Mouse (Mus musculus): Measurements from ENCODE around the gene Cadm4. TPM values are rescaled to one million over a fixed set of nuclear protein-coding genes. Genes with fewer than 3 reads are reported as not detected.

Gene Cadm4
- total and polyA plus RNA-seq, 3 experiments: 0.16 to 0.59 (median 0.36) TPM

- TF ChIP-seq ZMIZ1 (IDR thresholded peaks at IDR 0.05; ENCODE audit: low read depth, low read length) (no peak), HCFC1 (IDR thresholded peaks at IDR 0.05; ENCODE audit: low read depth, low read length) (no peak), ELF1 (IDR thresholded peaks at IDR 0.05; ENCODE audit: low read depth, low read length) (no peak), EP300 (IDR thresholded peaks at IDR 0.05; ENCODE audit: low read length) (no peak)
Measured at GRCm38 (mm10) chr7:24528861-24529260, 47.0 kb downstream of the Cadm4 start (continued).

- Histone ChIP-seq H3K4me1 (ENCODE audit: control insufficient read depth in 1 of 2, insufficient read depth in 2 of 2) (peaks cover 5 to 47% of the 10 kb centered on the region in 2 experiments), H3K79me2 (replicated peaks; ENCODE audit: control insufficient read depth, extremely low read depth, insufficient read depth, poor library complexity, severe bottlenecking) (peaks cover 4% of the 10 kb centered on the region; the same call in 1 of the 2 replicates), H3K27me3 (replicated peaks) (no peaks in the 10 kb centered on the region), H3K27ac (ENCODE audit: insufficient read depth, low read depth) (no peak overlapping the region), H3K9ac (ENCODE audit: insufficient read depth, low read depth) (peak overlapping the region; percentile 56), H3K4me2 (ENCODE audit: insufficient read depth, low read depth, poor library complexity, severe bottlenecking) (peak overlapping the region; percentile 82), H3K36me3 (replicated peaks in 1 of 2; ENCODE audit: control insufficient read depth in 1 of 2, insufficient read depth in 1 of 2, low read length in 1 of 2) (peaks cover 16 to 17% of the 10 kb centered on the region in 2 experiments), H3K9me3 (replicated peaks; ENCODE audit: low read length) (peaks cover 3% of the 10 kb centered on the region), H3K4me3 (replicated peaks in 1 of 3; ENCODE audit: low read depth in 2 of 3, low read length in 2 of 3, poor library complexity in 1 of 3) (peak overlapping the region; percentile 64 to 96 (median 75))
- in situ Hi-C loops (cut with MboI; ENCODE audit: low pct_ligation_motif_present, low pct_unique_long_range_greater_than_20kb, low sequenced_read_pairs): no loop called here
- DNase-seq (ENCODE audit: extremely low read depth): no peak
- dilution Hi-C loops (cut with MboI; ENCODE audit: extremely low pct_ligation_motif_present, extremely low pct_unique_long_range_greater_than_20kb, low sequenced_read_pairs): no loop called here
- no peak for TF ChIP-seq ZMIZ1 (IDR thresholded peaks at IDR 0.05; ENCODE audit: low read depth, low read length)
- no peak for TF ChIP-seq HCFC1 (IDR thresholded peaks at IDR 0.05; ENCODE audit: low read depth, low read length)
- TF ChIP-seq ZNF384 (IDR thresholded peaks at IDR 0.05; ENCODE audit: low read depth, low read length): no peak
- no peak for TF ChIP-seq CHD1 (IDR thresholded peaks at IDR 0.05; ENCODE audit: low read depth, low read length)
- no peak for TF ChIP-seq USF2 (conservative IDR thresholded peaks at IDR 0.05; ENCODE audit: low read depth, low read length)
- no peak for TF ChIP-seq MXI1 (IDR thresholded peaks at IDR 0.05; ENCODE audit: low read depth, low read length)
- TF ChIP-seq ZC3H11A (IDR thresholded peaks at IDR 0.05; ENCODE audit: low read depth, low read length): no peak
- TF ChIP-seq CHD2 (IDR thresholded peaks at IDR 0.05; ENCODE audit: low read length): no peak
- TF ChIP-seq MYC (IDR thresholded peaks at IDR 0.05; ENCODE audit: low read depth, low read length): no peak
- TF ChIP-seq RCOR1 (conservative IDR thresholded peaks at IDR 0.05; ENCODE audit: low read depth, low read length): no peak
- TF ChIP-seq USF1 (IDR thresholded peaks at IDR 0.05; ENCODE audit: low read depth, low read length): no peak
- no peak for TF ChIP-seq KAT2A (IDR thresholded peaks at IDR 0.05; ENCODE audit: insufficient replicate concordance, low read length)
- TF ChIP-seq SIN3A (IDR thresholded peaks at IDR 0.05; ENCODE audit: low read length): no peak
- no peak for TF ChIP-seq TCF12 (IDR thresholded peaks at IDR 0.05; ENCODE audit: low read depth, low read length)
- no peak for TF ChIP-seq NRF1 (IDR thresholded peaks at IDR 0.05; ENCODE audit: low read depth, low read length)
- no peak for TF ChIP-seq TBP (conservative IDR thresholded peaks at IDR 0.05; ENCODE audit: low read depth, low read length)
- no peak for TF ChIP-seq ETS1 (conservative IDR thresholded peaks at IDR 0.05; ENCODE audit: low read depth, low read length)
Measured at GRCm38 (mm10) chr7:24529580-24529979, 47.8 kb downstream of the Cadm4 start.
